Mouse (Mus musculus) brown adipose tissue, adult 24 weeks (tissue): ENCODE measurements around the gene Esyt1. TPM values are rescaled to one million over a fixed set of nuclear protein-coding genes. Genes with fewer than 3 reads are reported as not detected.
A peak's percentile ranks its signal among the peaks of the same experiment; 100 is the strongest.

Source experiments
- H3K27ac ChIP-seq: fragments of 200-500 bp; replicated peaks from 2 replicates; pipeline ENCODE4 v1.5.1; 2012; ENCODE audit warnings: low read depth, mild to moderate bottlenecking, low read length
- H3K4me1 ChIP-seq: fragments of 200-500 bp; 2 replicates; pipeline ENCODE4 v1.6.1; 2012; ENCODE audit warnings: low read length, mixed read lengths; ENCODE audit not compliant: control insufficient read depth, insufficient read depth, insufficient read length
- H3K4me3 ChIP-seq: fragments of 200-500 bp; 2 replicates; pipeline ENCODE4 v1.5.1; 2012; ENCODE audit warnings: low read depth, mild to moderate bottlenecking, low read length, moderate library complexity; ENCODE audit not compliant: insufficient read depth
- polyA plus RNA-seq: library from polyadenylated mRNA; stranded (reverse); fragments of >200 nt; gene quantifications from 2 replicates; pipeline ENCODE4 v1.2.4, GENCODE M21; 2012; ENCODE audit not compliant: missing spikeins, insufficient read depth, insufficient read length

Esyt1 gene
- polyA plus RNA-seq, 1 experiment: 31.6 TPM

GRCm38 (mm10) chr10:128490912-128491311 lies 34.8 kb downstream of the Esyt1 start:
- H3K4me1 ChIP-seq: peaks cover 6% of the 10 kb centered on the region
- H3K4me3 ChIP-seq: peak overlapping the region; percentile 88
- peak overlapping the region; percentile 10; the same call in 1 of the 2 replicates for H3K27ac ChIP-seq

GRCm38 (mm10) chr10:128490232-128490631 lies 35.4 kb downstream of the Esyt1 start:
- Histone ChIP-seq H3K4me1 (peaks cover 6% of the 10 kb centered on the region), H3K4me3 (no peak overlapping the region), H3K27ac (no peak overlapping the region)

- H3K27ac ChIP-seq: 0 out of 2 replicates have a peak overlapping the region, but pooled peaks have one; percentile 10
- no peak overlapping the region for H3K4me3 ChIP-seq
- H3K4me1 ChIP-seq: peaks cover 2% of the 10 kb centered on the region
These were observed 35.9 kb downstream of the Esyt1 start for GRCm38 (mm10) chr10:128489785-128490184.

GRCm38 (mm10) chr10:128489380-128489779 lies 36.3 kb downstream of the Esyt1 start:
- H3K27ac ChIP-seq: 0 out of 2 replicates have a peak overlapping the region, but pooled peaks have one; percentile 10
- H3K4me1 ChIP-seq: no peaks in the 10 kb centered on the region
- H3K4me3 ChIP-seq: no peak overlapping the region

GRCm38 (mm10) chr10:128488776-128489175 lies 36.9 kb downstream of the Esyt1 start:
- H3K4me1 ChIP-seq: no peaks in the 10 kb centered on the region
- no peak overlapping the region for H3K27ac ChIP-seq
- H3K4me3 ChIP-seq: no peak overlapping the region

GRCm38 (mm10) chr10:128487861-128488712 lies 37.6 kb downstream of the Esyt1 start:
- Histone ChIP-seq H3K4me1 (no peaks in the 10 kb centered on the region), H3K4me3 (no peak overlapping the region), H3K27ac (no peak overlapping the region)

- no peaks in the 10 kb centered on the region for H3K4me1 ChIP-seq
- H3K27ac ChIP-seq: no peak overlapping the region
These were observed 39.3 kb downstream of the Esyt1 start for GRCm38 (mm10) chr10:128486370-128486769.

GRCm38 (mm10) chr10:128474366-128474765 lies 51.3 kb downstream of the Esyt1 start:
- Histone ChIP-seq H3K4me3 (no peak overlapping the region), H3K27ac (no peak overlapping the region), H3K4me1 (no peaks in the 10 kb centered on the region)

More at GRCm38 (mm10) chr10:128486370-128486769, 39.3 kb downstream of the Esyt1 start:
- no peak overlapping the region for H3K4me3 ChIP-seq

- H3K27ac ChIP-seq: 0 out of 2 replicates have a peak overlapping the region, but pooled peaks have one; percentile 5
- peak overlapping the region; percentile 98 for H3K4me3 ChIP-seq
- H3K4me1 ChIP-seq: peaks cover 5% of the 10 kb centered on the region; the same call in 1 of the 2 replicates
These were observed 65.4 kb downstream of the Esyt1 start for GRCm38 (mm10) chr10:128460270-128460630.

Other genes with a start within 250 kb of the Esyt1 start
- not detected in 2 replicates for gene Il23a, start 227.1 kb downstream of the Esyt1 start, polyA plus RNA-seq
- gene Pan2, start 222.5 kb downstream of the Esyt1 start, polyA plus RNA-seq: 5.9 and 8.9 TPM in 2 replicates
- 115 and 131 TPM in 2 replicates for gene Cnpy2, start 203.4 kb downstream of the Esyt1 start, polyA plus RNA-seq
- gene Cs, start 188.1 kb downstream of the Esyt1 start, polyA plus RNA-seq: 1,610 and 1,861 TPM in 2 replicates
- 122 and 173 TPM in 2 replicates for gene Coq10a, start 156.9 kb downstream of the Esyt1 start, polyA plus RNA-seq
- gene Ankrd52, start 148.8 kb downstream of the Esyt1 start, polyA plus RNA-seq: 16.9 and 22.4 TPM in 2 replicates
- gene Slc39a5, start 124.6 kb downstream of the Esyt1 start, polyA plus RNA-seq: not detected in 2 replicates
- 67.1 and 87.6 TPM in 2 replicates for gene Nabp2, start 114.4 kb downstream of the Esyt1 start, polyA plus RNA-seq
- 15.1 and 17.1 TPM in 2 replicates for gene Rnf41, start 114.2 kb downstream of the Esyt1 start, polyA plus RNA-seq
- gene Smarcc2, start 66.6 kb downstream of the Esyt1 start, polyA plus RNA-seq: 63.7 and 94.7 TPM in 2 replicates
- gene Myl6, start 31.7 kb downstream of the Esyt1 start, polyA plus RNA-seq: 1,414 and 1,508 TPM in 2 replicates
- 13.5 and 24.5 TPM in 2 replicates for gene Myl6b, start 27.2 kb downstream of the Esyt1 start, polyA plus RNA-seq
- gene Zc3h10, start 21.9 kb upstream of the Esyt1 start, polyA plus RNA-seq: 4.7 TPM in 2 replicates
- gene Rpl41, start 23.4 kb upstream of the Esyt1 start, polyA plus RNA-seq: 1,628 and 2,018 TPM in 2 replicates
- 36.0 and 56.8 TPM in 2 replicates for gene Pa2g4, start 40.1 kb upstream of the Esyt1 start, polyA plus RNA-seq
- 1.3 and 2.0 TPM in 2 replicates for gene Erbb3, start 63.8 kb upstream of the Esyt1 start, polyA plus RNA-seq
- 292 and 473 TPM in 2 replicates for gene Rps26, start 100.9 kb upstream of the Esyt1 start, polyA plus RNA-seq
- gene Ikzf4, start 120.1 kb upstream of the Esyt1 start, polyA plus RNA-seq: 0.32 and 0.58 TPM in 2 replicates
- gene Suox, start 148.2 kb upstream of the Esyt1 start, polyA plus RNA-seq: 24.4 and 34.2 TPM in 2 replicates
- gene Rab5b, start 170.4 kb upstream of the Esyt1 start, polyA plus RNA-seq: 87.6 and 108 TPM in 2 replicates
- not detected in 2 replicates for gene Pmel, start 178.3 kb upstream of the Esyt1 start, polyA plus RNA-seq
- gene Cdk2, start 179.2 kb upstream of the Esyt1 start, polyA plus RNA-seq: 8.6 and 11.1 TPM in 2 replicates
- gene Dgka, start 219.0 kb upstream of the Esyt1 start, polyA plus RNA-seq: 4.6 and 6.0 TPM in 2 replicates
- gene Pym1, start 222.0 kb upstream of the Esyt1 start, polyA plus RNA-seq: 12.5 and 19.5 TPM in 2 replicates